Mouse (Mus musculus): ENCODE data around the gene Iffo2. TPM values are rescaled to one million over a fixed set of nuclear protein-coding genes. Genes with fewer than 3 reads are reported as not detected.

Iffo2 gene
- polyA plus RNA-seq, 1 experiment = 2.6 TPM

DNA sequence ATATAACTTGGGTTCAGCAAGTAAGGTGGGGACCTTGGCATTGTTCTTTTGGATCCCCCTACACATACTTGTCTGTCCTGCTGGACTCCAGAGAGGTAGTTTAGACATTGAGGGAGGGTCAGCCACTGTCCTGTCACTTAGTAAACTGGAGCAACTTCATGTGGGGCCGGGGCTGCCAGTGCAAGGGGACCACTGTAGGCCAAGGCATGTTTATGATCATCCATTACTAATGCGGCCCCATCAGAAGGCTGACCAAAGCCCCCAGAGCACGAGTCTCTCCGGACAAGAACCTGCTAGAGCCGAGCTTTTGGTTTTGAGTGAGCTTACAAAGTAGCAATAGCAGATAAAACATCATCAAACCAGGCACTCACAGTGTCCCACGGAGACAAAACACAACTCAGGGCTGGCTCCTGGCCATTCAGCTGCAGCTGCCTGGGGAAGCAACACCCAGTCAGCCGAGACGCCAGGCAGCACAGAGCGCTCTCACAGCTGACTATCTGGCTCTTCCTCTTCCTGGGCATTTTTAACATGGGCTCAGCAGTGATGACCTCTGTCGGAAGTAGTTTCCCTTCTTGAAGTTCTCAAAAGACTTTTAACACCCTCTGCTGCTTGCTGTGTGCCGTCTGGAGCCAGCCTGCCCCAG is 39.8 kb upstream of the Iffo2 start:
- WGBS = 55% methylated on average over 11 of the region's 11 CpGs
- Histone ChIP-seq H3K27ac (ENCODE audit: insufficient read depth, low read depth, low read length) (peak overlapping the region; percentile 20; the same call in 1 of the 2 replicates), H3K4me3 (ENCODE audit: low read depth, low read length) (no peak overlapping the region), H3K27me3 (ENCODE audit: control insufficient read depth, insufficient read depth, low read length) (no peaks in the 10 kb centered on the region), H3K36me3 (ENCODE audit: control insufficient read depth, insufficient read depth, low read length) (peaks cover 50% of the 10 kb centered on the region), H3K4me1 (ENCODE audit: control insufficient read depth, insufficient read depth, insufficient read length, low read length) (0 out of 2 replicates have a peak, but pooled peaks cover 4% of the 10 kb centered on the region)
- TF ChIP-seq POLR2A (IDR thresholded peaks at IDR 0.05; ENCODE audit: low read depth, low read length) (no peak), CTCF (IDR thresholded peaks at IDR 0.05; ENCODE audit: extremely low read depth, insufficient read length, insufficient replicate concordance, low read depth, low read length) (no peak)

DNA sequence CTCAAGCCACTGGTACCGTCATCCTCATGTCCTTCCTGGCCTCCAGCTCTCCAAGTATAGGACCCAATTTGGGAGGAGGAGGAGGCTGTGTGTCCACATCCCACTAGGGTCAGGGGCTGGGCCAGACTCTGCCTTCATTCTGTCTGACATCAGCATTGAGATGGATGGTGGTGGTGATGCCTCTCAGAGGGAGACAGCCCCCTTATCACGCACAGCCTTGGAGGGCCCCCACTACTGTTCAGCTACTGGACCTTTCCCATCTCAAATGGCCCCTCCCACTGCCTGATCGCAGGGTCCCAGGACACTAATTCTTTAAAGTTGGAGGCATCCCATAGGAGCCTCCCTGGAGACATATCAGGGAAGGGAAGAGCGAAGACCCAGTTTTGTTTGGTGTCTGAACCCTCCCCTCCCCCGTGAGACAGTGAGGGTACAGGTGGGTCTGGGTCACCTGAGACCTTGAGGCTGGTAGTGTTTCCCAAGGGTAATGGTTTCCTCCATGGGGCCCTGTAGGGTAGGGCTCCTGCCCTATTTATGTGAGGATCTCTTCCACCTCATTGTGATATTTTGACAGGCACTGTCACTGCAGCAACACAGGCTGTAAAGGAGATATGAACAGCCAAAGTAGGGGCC is 38.7 kb upstream of the Iffo2 start:
- Histone ChIP-seq H3K27me3 (ENCODE audit: control insufficient read depth, insufficient read depth, low read length) (no peaks in the 10 kb centered on the region), H3K4me1 (ENCODE audit: control insufficient read depth, insufficient read depth, insufficient read length, low read length) (0 out of 2 replicates have a peak, but pooled peaks cover 4% of the 10 kb centered on the region), H3K4me3 (ENCODE audit: low read depth, low read length) (no peak overlapping the region), H3K36me3 (ENCODE audit: control insufficient read depth, insufficient read depth, low read length) (peaks cover 41% of the 10 kb centered on the region), H3K27ac (ENCODE audit: insufficient read depth, low read depth, low read length) (no peak overlapping the region)
- WGBS = 93% methylated on average over 5 of the region's 5 CpGs
- TF ChIP-seq POLR2A (IDR thresholded peaks at IDR 0.05; ENCODE audit: low read depth, low read length) = no peak
- TF ChIP-seq CTCF (IDR thresholded peaks at IDR 0.05; ENCODE audit: extremely low read depth, insufficient read length, insufficient replicate concordance, low read depth, low read length) = no peak

DNA sequence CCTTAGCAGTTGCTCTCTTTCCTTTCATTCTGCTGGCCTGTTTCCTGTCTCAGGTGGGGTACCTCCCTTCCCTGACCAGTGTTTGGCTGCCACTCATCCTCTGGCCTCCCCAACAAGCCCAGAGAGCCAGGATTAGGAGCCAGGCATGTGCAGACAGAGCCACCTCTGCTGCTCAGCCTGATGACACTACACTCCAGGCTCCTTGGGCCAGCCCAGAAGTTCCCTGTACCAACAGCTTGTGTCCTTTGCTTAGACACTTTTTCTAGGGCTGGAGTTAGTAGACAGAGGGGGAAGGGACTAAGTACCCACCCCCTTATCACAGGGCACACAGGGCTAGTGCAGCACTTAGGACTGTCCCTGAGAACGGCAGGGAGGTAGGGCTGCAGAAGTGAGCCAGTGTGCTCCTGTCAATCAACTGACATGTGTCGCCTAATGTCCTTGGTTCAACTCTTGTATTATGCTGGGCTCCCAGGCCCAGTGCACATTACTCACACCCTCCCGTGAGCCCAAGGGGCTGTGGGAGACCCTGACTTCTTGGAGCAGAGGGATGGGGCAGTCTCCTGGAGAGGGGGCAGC is 38.0 kb upstream of the Iffo2 start:
- Histone ChIP-seq H3K27ac (ENCODE audit: insufficient read depth, low read depth, low read length) (no peak overlapping the region), H3K36me3 (ENCODE audit: control insufficient read depth, insufficient read depth, low read length) (peaks cover 35% of the 10 kb centered on the region), H3K27me3 (ENCODE audit: control insufficient read depth, insufficient read depth, low read length) (no peaks in the 10 kb centered on the region), H3K4me3 (ENCODE audit: low read depth, low read length) (no peak overlapping the region), H3K4me1 (ENCODE audit: control insufficient read depth, insufficient read depth, insufficient read length, low read length) (0 out of 2 replicates have a peak, but pooled peaks cover 4% of the 10 kb centered on the region)
- WGBS = 35% methylated on average over 3 of the region's 3 CpGs
- TF ChIP-seq CTCF (IDR thresholded peaks at IDR 0.05; ENCODE audit: extremely low read depth, insufficient read length, insufficient replicate concordance, low read depth, low read length) (no peak), POLR2A (IDR thresholded peaks at IDR 0.05; ENCODE audit: low read depth, low read length) (no peak)

DNA sequence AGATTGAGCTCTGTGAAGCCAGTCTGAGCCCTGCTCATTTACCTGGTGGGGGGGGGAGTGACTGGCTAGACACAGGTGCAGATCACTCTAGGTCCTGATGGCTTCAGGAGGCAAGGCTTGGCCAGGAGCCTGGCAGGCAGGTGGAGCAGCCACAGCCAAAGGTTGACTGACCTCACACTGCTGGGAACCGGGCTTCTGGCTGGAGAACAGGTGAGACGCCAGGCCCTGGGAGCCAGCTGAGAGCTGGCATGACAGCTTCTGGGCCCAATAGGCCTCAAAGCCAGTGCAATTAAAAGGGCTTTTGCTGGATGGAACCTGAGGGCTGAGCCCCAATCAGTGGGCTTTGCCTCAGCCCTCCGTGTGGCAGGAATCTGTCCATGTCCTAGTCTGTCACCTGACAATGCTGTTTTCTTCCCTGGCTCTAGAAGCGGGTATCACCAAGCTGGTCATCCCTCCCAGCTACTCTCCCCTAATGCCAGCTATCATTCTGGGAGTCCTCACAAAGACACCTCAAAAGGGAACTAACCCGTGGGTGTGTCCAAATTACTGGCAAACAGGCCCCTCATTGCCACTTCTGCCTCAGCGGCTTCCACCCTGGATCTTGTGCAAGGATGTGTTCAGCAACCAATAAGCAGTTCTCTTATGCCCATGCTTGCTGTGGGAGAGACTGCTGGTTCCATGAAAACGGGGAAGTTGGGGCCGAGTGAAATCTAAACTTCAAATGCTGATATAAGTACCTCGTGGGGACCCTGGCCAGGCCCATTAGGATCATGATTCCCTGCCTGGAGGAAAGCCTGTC is 36.9 kb upstream of the Iffo2 start:
- 39% methylated on average over 9 of the region's 9 CpGs for WGBS
- 0 out of 2 replicates have a peak, but pooled peaks cover 4% of the 10 kb centered on the region for H3K4me1 ChIP-seq (ENCODE audit: control insufficient read depth, insufficient read depth, insufficient read length, low read length)
- no peak overlapping the region for H3K4me3 ChIP-seq (ENCODE audit: low read depth, low read length)
- H3K36me3 ChIP-seq (ENCODE audit: control insufficient read depth, insufficient read depth, low read length) = peaks cover 28% of the 10 kb centered on the region
- TF ChIP-seq CTCF (IDR thresholded peaks at IDR 0.05; ENCODE audit: extremely low read depth, insufficient read length, insufficient replicate concordance, low read depth, low read length) (no peak), POLR2A (IDR thresholded peaks at IDR 0.05; ENCODE audit: low read depth, low read length) (no peak)
- H3K27me3 ChIP-seq (ENCODE audit: control insufficient read depth, insufficient read depth, low read length) = no peaks in the 10 kb centered on the region
- no peak overlapping the region for H3K27ac ChIP-seq (ENCODE audit: insufficient read depth, low read depth, low read length)

DNA sequence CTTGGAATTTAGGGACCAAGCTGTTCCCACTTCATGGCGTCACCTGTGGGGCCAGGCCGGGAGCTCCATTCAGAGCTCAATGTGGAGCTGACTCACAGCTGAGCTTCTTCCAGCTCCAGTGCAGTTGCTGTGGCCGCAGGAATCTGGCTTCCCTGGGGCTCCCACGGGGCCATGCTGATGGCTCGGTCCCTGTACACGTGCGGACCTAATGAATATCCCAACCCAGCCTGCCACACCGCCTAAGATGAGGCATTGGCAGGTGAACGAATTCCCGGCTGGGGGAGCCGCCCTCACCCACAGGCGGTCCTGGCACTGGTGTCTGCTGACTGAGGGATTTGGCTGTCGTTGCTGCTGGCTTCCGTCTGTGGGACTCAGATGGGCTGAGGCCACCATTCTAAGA is 29.5 kb upstream of the Iffo2 start:
- Histone ChIP-seq H3K36me3 (ENCODE audit: control insufficient read depth, insufficient read depth, low read length) (no peaks in the 10 kb centered on the region), H3K4me3 (ENCODE audit: low read depth, low read length) (no peak overlapping the region), H3K27me3 (ENCODE audit: control insufficient read depth, insufficient read depth, low read length) (no peaks in the 10 kb centered on the region), H3K27ac (ENCODE audit: insufficient read depth, low read depth, low read length) (no peak overlapping the region), H3K4me1 (ENCODE audit: control insufficient read depth, insufficient read depth, insufficient read length, low read length) (peaks cover 3% of the 10 kb centered on the region; the same call in 1 of the 2 replicates)
- TF ChIP-seq CTCF (IDR thresholded peaks at IDR 0.05; ENCODE audit: extremely low read depth, insufficient read length, insufficient replicate concordance, low read depth, low read length) = no peak
- 84% methylated on average over 14 of the region's 14 CpGs for WGBS

DNA sequence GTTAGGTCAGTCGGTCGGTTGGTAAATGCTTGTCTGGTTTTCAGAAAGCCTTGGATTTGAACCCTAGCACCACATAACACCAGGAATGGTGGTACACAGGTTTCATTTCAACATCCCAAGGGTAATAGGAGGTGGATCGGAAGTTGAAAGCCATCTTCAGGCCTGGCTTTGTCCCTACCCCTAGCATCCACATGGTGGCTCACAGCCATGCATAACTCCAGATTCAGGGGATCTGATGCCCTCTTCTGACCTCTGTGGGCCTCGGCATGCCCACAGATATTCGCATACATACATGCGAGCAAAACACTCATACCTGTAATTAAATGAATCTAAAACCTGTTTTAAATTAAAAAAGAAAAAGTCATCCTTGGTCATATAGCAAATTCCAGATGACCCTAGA is 28.6 kb upstream of the Iffo2 start:
- WGBS = 89% methylated on average over 6 of the region's 6 CpGs
- Histone ChIP-seq H3K27ac (ENCODE audit: insufficient read depth, low read depth, low read length) (no peak overlapping the region), H3K36me3 (ENCODE audit: control insufficient read depth, insufficient read depth, low read length) (no peaks in the 10 kb centered on the region), H3K4me1 (ENCODE audit: control insufficient read depth, insufficient read depth, insufficient read length, low read length) (peaks cover 3% of the 10 kb centered on the region; the same call in 1 of the 2 replicates), H3K4me3 (ENCODE audit: low read depth, low read length) (no peak overlapping the region), H3K27me3 (ENCODE audit: control insufficient read depth, insufficient read depth, low read length) (no peaks in the 10 kb centered on the region)
- TF ChIP-seq CTCF (IDR thresholded peaks at IDR 0.05; ENCODE audit: extremely low read depth, insufficient read length, insufficient replicate concordance, low read depth, low read length) (no peak), POLR2A (IDR thresholded peaks at IDR 0.05; ENCODE audit: low read depth, low read length) (no peak)

All from small intestine, adult 2 months (tissue).